Mouse (Mus musculus) liver, adult 2 months (tissue): Measurements from ENCODE around the gene Napsa.

Source experiments
- CTCF ChIP-seq: fragments of 200-500 bp; IDR thresholded peaks from 2 replicates; pipeline ENCODE4 v1.5.1; 2011; ENCODE audit warnings: low read depth, low read length, control low read depth
- POLR2A ChIP-seq: fragments of 200-500 bp; IDR thresholded peaks from 2 replicates; pipeline ENCODE4 v1.6.1; 2011; ENCODE audit warnings: low read length, control low read depth; ENCODE audit not compliant: insufficient read depth; ENCODE audit errors: extremely low read depth

DNA sequence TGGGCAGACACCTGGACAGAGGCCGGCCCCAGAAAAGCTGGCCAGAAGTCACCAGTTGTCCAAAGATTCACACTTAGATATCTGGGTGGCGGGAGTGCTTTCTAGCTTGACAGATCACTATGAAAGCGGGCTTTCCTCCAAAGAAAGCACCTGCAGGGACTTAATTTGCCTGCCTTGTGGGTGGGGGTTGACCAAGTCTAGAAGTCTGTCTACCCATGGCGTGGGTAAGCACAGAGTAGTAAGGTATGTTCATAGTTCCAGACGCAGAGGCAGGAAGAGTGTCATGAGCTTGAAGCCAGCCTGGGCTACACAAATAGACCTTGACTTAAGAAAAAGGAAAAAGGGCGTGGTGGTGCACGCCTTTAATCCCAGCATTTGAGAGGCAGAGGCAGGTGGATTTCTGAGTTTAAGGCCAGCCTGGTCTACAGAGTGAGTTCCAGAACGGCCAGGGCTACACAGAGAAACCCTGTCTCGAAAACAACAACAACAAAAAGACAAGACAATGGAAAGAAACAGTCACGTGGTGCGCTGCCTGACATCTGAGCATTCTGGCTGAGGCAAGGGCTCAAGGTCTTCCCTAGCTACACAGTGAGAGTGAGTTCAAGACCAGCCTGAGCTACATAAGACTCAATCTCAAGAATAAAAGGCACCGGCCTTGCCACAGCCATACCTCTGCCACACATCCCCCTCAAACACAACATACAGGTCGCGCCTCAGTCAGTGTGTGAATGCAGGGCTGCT is 45.6 kb upstream of the Napsa start:
- TF ChIP-seq POLR2A (no peak), CTCF (no peak)
